Mouse (Mus musculus) hindbrain, embryonic 10.5 days (tissue): ENCODE measurements around the gene Phlda1. TPM values are rescaled to one million over a fixed set of nuclear protein-coding genes. Genes with fewer than 3 reads are reported as not detected.

Experiments
- DNase-seq: peaks from one replicate; pipeline ENCODE4 v3.0.0-alpha.2; 2017; ENCODE audit warnings: low spot score
- H3K27ac ChIP-seq: fragments of 300-500 bp; sonication (generic); 2 replicates; pipeline ENCODE4 v1.5.1; 2016; ENCODE audit warnings: mild to moderate bottlenecking, moderate library complexity
- H3K27me3 ChIP-seq: fragments of 300-500 bp; sonication (generic); 2 replicates; pipeline ENCODE4 v1.6.1; 2016; ENCODE audit warnings: mild to moderate bottlenecking; ENCODE audit not compliant: poor library complexity, insufficient read depth, severe bottlenecking
- H3K36me3 ChIP-seq: fragments of 300-500 bp; sonication (generic); 2 replicates; pipeline ENCODE4 v1.6.1; 2016; ENCODE audit warnings: mild to moderate bottlenecking, moderate library complexity
- H3K4me1 ChIP-seq: fragments of 300-500 bp; sonication (generic); replicated peaks from 2 replicates; pipeline ENCODE4 v1.6.1; 2016; ENCODE audit warnings: mild to moderate bottlenecking
- H3K4me3 ChIP-seq: fragments of 300-500 bp; sonication (generic); 2 replicates; pipeline ENCODE4 v1.5.1; 2016; ENCODE audit warnings: mild to moderate bottlenecking, moderate library complexity
- H3K9me3 ChIP-seq: fragments of 300-500 bp; sonication (generic); 2 replicates; pipeline ENCODE4 v1.6.1; 2016; ENCODE audit warnings: mild to moderate bottlenecking, moderate library complexity
- WGBS: fragments of 180-500 bp; shearing (Covaris S2); methylation state at CpG from one replicate; pipeline ENCODE4 v1.1.7; 2016; 5-methylcytosine and 5-hydroxymethylcytosine counted together
- polyA plus RNA-seq: library from polyadenylated mRNA; unstranded; fragments of >200 nt; fragmentation: Nextera tagmentation; extraction: Ambion mirVana; gene quantifications from 2 replicates; pipeline ENCODE4 v1.2.1, GENCODE M21; 2016

The Phlda1 gene
- polyA plus RNA-seq, 1 experiment from 2014 or later = 36.9 TPM

GRCm38 (mm10) chr10:111543781-111544260, 37.7 kb downstream of the Phlda1 start:
- DNase-seq = peak; percentile 52
- H3K4me3 ChIP-seq = no peak overlapping the region
- peak overlapping the region; percentile 74 for H3K27ac ChIP-seq
- H3K9me3 ChIP-seq = no peaks in the 10 kb centered on the region
- H3K36me3 ChIP-seq = no peaks in the 10 kb centered on the region
- peaks cover 48% of the 10 kb centered on the region for H3K4me1 ChIP-seq
- WGBS = 25% methylated on average over 7 of the region's 7 CpGs
- no peaks in the 10 kb centered on the region for H3K27me3 ChIP-seq

- peaks cover 44% of the 10 kb centered on the region for H3K4me1 ChIP-seq
- H3K27ac ChIP-seq = peak overlapping the region; percentile 74; the same call in 1 of the 2 replicates
- no peaks in the 10 kb centered on the region for H3K27me3 ChIP-seq
- no peaks in the 10 kb centered on the region for H3K36me3 ChIP-seq
- no peak overlapping the region for H3K4me3 ChIP-seq
- H3K9me3 ChIP-seq = no peaks in the 10 kb centered on the region
- 76% methylated on average over 4 of the region's 4 CpGs for WGBS
- no peak for DNase-seq
These were observed 38.2 kb downstream of the Phlda1 start for GRCm38 (mm10) chr10:111544311-111544710.

GRCm38 (mm10) chr10:111545648-111546047, 39.6 kb downstream of the Phlda1 start:
- H3K36me3 ChIP-seq = no peaks in the 10 kb centered on the region
- no peak overlapping the region for H3K27ac ChIP-seq
- H3K4me1 ChIP-seq = peaks cover 30% of the 10 kb centered on the region
- WGBS = 82% methylated on average over 4 of the region's 4 CpGs
- no peaks in the 10 kb centered on the region for H3K27me3 ChIP-seq
- H3K9me3 ChIP-seq = no peaks in the 10 kb centered on the region
- no peak for DNase-seq
- H3K4me3 ChIP-seq = no peak overlapping the region

- WGBS = 84% methylated on average over 10 of the region's 10 CpGs
- Histone ChIP-seq H3K27me3 (no peaks in the 10 kb centered on the region), H3K36me3 (no peaks in the 10 kb centered on the region), H3K4me3 (no peak overlapping the region), H3K9me3 (no peaks in the 10 kb centered on the region), H3K27ac (no peak overlapping the region), H3K4me1 (peaks cover 21% of the 10 kb centered on the region)
- no peak for DNase-seq
These were observed 41.8 kb downstream of the Phlda1 start for GRCm38 (mm10) chr10:111547881-111548372.

- Histone ChIP-seq H3K4me3 (no peak overlapping the region), H3K27ac (no peak overlapping the region), H3K36me3 (no peaks in the 10 kb centered on the region), H3K4me1 (peaks cover 5% of the 10 kb centered on the region), H3K27me3 (no peaks in the 10 kb centered on the region), H3K9me3 (no peaks in the 10 kb centered on the region)
- DNase-seq = no peak
- WGBS = 81% methylated on average over 6 of the region's 6 CpGs
These were observed 44.1 kb downstream of the Phlda1 start for GRCm38 (mm10) chr10:111550075-111550695.

- WGBS = 72% methylated on average over 7 of the region's 7 CpGs
These were observed 47.6 kb downstream of the Phlda1 start for GRCm38 (mm10) chr10:111553695-111554094.

GRCm38 (mm10) chr10:111554651-111555050, 48.6 kb downstream of the Phlda1 start:
- 95% methylated on average over 5 of the region's 5 CpGs for WGBS
- H3K4me1 ChIP-seq = peaks cover 11% of the 10 kb centered on the region; the same call in 1 of the 2 replicates

More at GRCm38 (mm10) chr10:111553695-111554094, 47.6 kb downstream of the Phlda1 start:
- Histone ChIP-seq H3K4me1 (0 out of 2 replicates have a peak, but pooled peaks cover 2% of the 10 kb centered on the region), H3K27ac (no peak overlapping the region), H3K27me3 (no peaks in the 10 kb centered on the region), H3K4me3 (no peak overlapping the region), H3K36me3 (no peaks in the 10 kb centered on the region), H3K9me3 (no peaks in the 10 kb centered on the region)
- DNase-seq = no peak

GRCm38 (mm10) chr10:111558211-111558610, 52.1 kb downstream of the Phlda1 start:
- WGBS = 92% methylated on average over 5 of the region's 5 CpGs
- no peaks in the 10 kb centered on the region for H3K9me3 ChIP-seq
- no peak for DNase-seq
- peaks cover 11% of the 10 kb centered on the region; the same call in 1 of the 2 replicates for H3K4me1 ChIP-seq
- no peak overlapping the region for H3K27ac ChIP-seq
- no peaks in the 10 kb centered on the region for H3K36me3 ChIP-seq
- no peaks in the 10 kb centered on the region for H3K27me3 ChIP-seq
- H3K4me3 ChIP-seq = no peak overlapping the region

More at GRCm38 (mm10) chr10:111554651-111555050, 48.6 kb downstream of the Phlda1 start:
- Histone ChIP-seq H3K9me3 (no peaks in the 10 kb centered on the region), H3K27me3 (no peaks in the 10 kb centered on the region), H3K36me3 (no peaks in the 10 kb centered on the region), H3K27ac (no peak overlapping the region), H3K4me3 (no peak overlapping the region)
- no peak for DNase-seq

Other genes with a start within 250 kb of the Phlda1 start
- gene Bbs10, start 207.6 kb upstream of the Phlda1 start, polyA plus RNA-seq = 5.4 and 6.9 TPM in 2 replicates
- gene Nap1l1, start 33.1 kb upstream of the Phlda1 start, polyA plus RNA-seq = 256 and 361 TPM in 2 replicates